Mouse (Mus musculus) C2C12 (cell line): ENCODE results near the gene H2-Ke6.

Experiments
- CTCF ChIP-seq: IDR thresholded peaks from one replicate; pipeline ENCODE4 v1.5.1; 2011; ENCODE audit not compliant: control insufficient read depth, insufficient read depth, insufficient read length
- MYOD1 ChIP-seq: IDR thresholded peaks from one replicate; pipeline ENCODE4 v1.6.1; 2011; ENCODE audit warnings: low read depth; ENCODE audit not compliant: control insufficient read depth, insufficient read length

GRCm38 (mm10) chr17:34047404-34048050 is 19.7 kb upstream of the H2-Ke6 start:
- TF ChIP-seq MYOD1 = no peak
- no peak for TF ChIP-seq CTCF
